Mouse (Mus musculus) myocyte (in vitro differentiated cells): ENCODE data around the gene Haghl. TPM values are rescaled to one million over a fixed set of nuclear protein-coding genes. Genes with fewer than 3 reads are reported as not detected.

Experiments used
- H3K27me3 ChIP-seq: one replicate; pipeline ENCODE4 v1.6.1; 2011; ENCODE audit not compliant: control insufficient read depth, insufficient read depth, insufficient read length
- H3K36me3 ChIP-seq: one replicate; pipeline ENCODE4 v1.6.1; 2011; ENCODE audit not compliant: control insufficient read depth, insufficient read depth
- H3K4me2 ChIP-seq: one replicate; pipeline ENCODE4 v1.6.1; 2011; ENCODE audit warnings: low read depth, control low read depth
- H3K4me3 ChIP-seq: one replicate; pipeline ENCODE4 v1.5.1; 2011; ENCODE audit warnings: mild to moderate bottlenecking, control low read depth, moderate library complexity
- H3K79me2 ChIP-seq: one replicate; pipeline ENCODE4 v1.6.1; 2011; ENCODE audit not compliant: control insufficient read depth, insufficient read depth
- H3ac ChIP-seq: one replicate; pipeline ENCODE4 v1.6.1; 2011; ENCODE audit not compliant: control insufficient read depth, insufficient read length
- CEBPB ChIP-seq: IDR thresholded peaks from 2 replicates; pipeline ENCODE4 v1.6.1; 2011; ENCODE audit warnings: mild to moderate bottlenecking, moderate library complexity; ENCODE audit not compliant: poor library complexity, insufficient read depth, severe bottlenecking
- E2F4 ChIP-seq: IDR thresholded peaks from one replicate; pipeline ENCODE4 v1.6.1; 2011; ENCODE audit warnings: mild to moderate bottlenecking, control low read depth, moderate library complexity; ENCODE audit not compliant: insufficient read depth
- MAX ChIP-seq: IDR thresholded peaks from one replicate; pipeline ENCODE4 v1.6.1; 2011; ENCODE audit warnings: low read depth, mild to moderate bottlenecking, control low read depth
- MYOD1 ChIP-seq, 3 experiments: IDR thresholded peaks; one replicate each; pipeline ENCODE4 v1.6.1; 2011; ENCODE audit warnings: control low read depth in 2 of 3, low read depth in 2 of 3, mild to moderate bottlenecking in 2 of 3, moderate library complexity in 1 of 3; ENCODE audit not compliant: insufficient read length in 2 of 3, control insufficient read depth in 1 of 3
- MYOG ChIP-seq, 3 experiments: IDR thresholded peaks; one replicate each; pipeline ENCODE4 v1.6.1; 2011; ENCODE audit warnings: control low read depth in 2 of 3, low read depth in 2 of 3, mild to moderate bottlenecking in 2 of 3; ENCODE audit not compliant: insufficient read length in 2 of 3, control insufficient read depth in 1 of 3, insufficient read depth in 1 of 3
- POLR2A ChIP-seq: IDR thresholded peaks from one replicate; pipeline ENCODE4 v1.6.1; 2011; ENCODE audit warnings: low read depth, mild to moderate bottlenecking, control low read depth, moderate library complexity; ENCODE audit not compliant: insufficient read length
- POLR2AphosphoS2 ChIP-seq: IDR thresholded peaks from one replicate; pipeline ENCODE4 v1.6.1; 2011; ENCODE audit warnings: low read depth, control low read depth; ENCODE audit not compliant: insufficient read length
- REST ChIP-seq: IDR thresholded peaks from one replicate; pipeline ENCODE4 v1.6.1; 2011; ENCODE audit warnings: mild to moderate bottlenecking, control low read depth, moderate library complexity; ENCODE audit not compliant: insufficient read depth, insufficient read length
- SRF ChIP-seq: IDR thresholded peaks from one replicate; pipeline ENCODE4 v1.6.1; 2011; ENCODE audit warnings: low read depth; ENCODE audit not compliant: control insufficient read depth, insufficient read length
- TCF12 ChIP-seq: IDR thresholded peaks from one replicate; pipeline ENCODE4 v1.6.1; 2011; ENCODE audit warnings: mild to moderate bottlenecking, control low read depth; ENCODE audit not compliant: poor library complexity, insufficient read depth, severe bottlenecking
- TCF3 ChIP-seq: IDR thresholded peaks from one replicate; pipeline ENCODE4 v1.6.1; 2011; ENCODE audit warnings: low read depth, control low read depth; ENCODE audit not compliant: insufficient read length
- USF1 ChIP-seq: IDR thresholded peaks from one replicate; pipeline ENCODE4 v1.6.1; 2011; ENCODE audit warnings: low read depth, mild to moderate bottlenecking, control low read depth, moderate library complexity
- polyA plus RNA-seq: library from polyadenylated mRNA; unstranded; fragments of >200 nt; fragmentation: generic; extraction: Trizol; gene quantifications from one replicate; pipeline ENCODE4 v1.2.1, GENCODE M21; 2012; ENCODE audit warnings: missing spikeins

Haghl gene
- polyA plus RNA-seq, 1 experiment, result 29.8 TPM

DNA sequence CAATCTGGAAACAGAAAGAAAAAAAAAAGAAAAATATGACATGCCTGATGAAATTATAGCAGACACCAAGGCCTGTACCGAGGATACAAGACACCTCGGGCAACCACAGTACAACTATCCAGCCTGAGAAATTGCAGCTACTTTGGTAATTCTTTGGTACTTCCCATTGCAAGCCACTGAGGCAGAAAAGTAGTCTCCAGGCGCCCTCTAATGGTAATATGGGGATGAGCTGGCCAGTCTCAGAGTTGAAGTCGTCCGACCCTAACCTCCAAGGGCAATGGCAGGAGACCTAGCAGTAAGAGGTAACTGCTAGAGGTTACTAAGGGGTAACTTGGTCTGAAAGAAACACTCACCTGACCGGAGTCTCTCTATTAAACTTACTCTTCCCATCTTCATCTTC is 15.6 kb upstream of the Haghl start:
- Histone ChIP-seq H3K79me2 (no peaks in the 10 kb centered on the region), H3K27me3 (no peaks in the 10 kb centered on the region), H3K36me3 (no peaks in the 10 kb centered on the region), H3K4me3 (no peak overlapping the region), H3K4me2 (no peak overlapping the region), H3ac (no peak overlapping the region)
- TF ChIP-seq USF1 (no peak), E2F4 (no peak), SRF (no peak), POLR2A (no peak), MYOD1 (IDR thresholded peaks at IDR 0.05; ENCODE audit: control insufficient read depth in 1 of 3, insufficient read length in 2 of 3, low read depth in 2 of 3) (no peak), TCF3 (no peak), MAX (no peak), POLR2AphosphoS2 (no peak), CEBPB (no peak), REST (no peak), TCF12 (no peak), MYOG (IDR thresholded peaks at IDR 0.05; ENCODE audit: control insufficient read depth in 1 of 3, insufficient read depth in 1 of 3, insufficient read length in 2 of 3, low read depth in 2 of 3) (no peak)

DNA sequence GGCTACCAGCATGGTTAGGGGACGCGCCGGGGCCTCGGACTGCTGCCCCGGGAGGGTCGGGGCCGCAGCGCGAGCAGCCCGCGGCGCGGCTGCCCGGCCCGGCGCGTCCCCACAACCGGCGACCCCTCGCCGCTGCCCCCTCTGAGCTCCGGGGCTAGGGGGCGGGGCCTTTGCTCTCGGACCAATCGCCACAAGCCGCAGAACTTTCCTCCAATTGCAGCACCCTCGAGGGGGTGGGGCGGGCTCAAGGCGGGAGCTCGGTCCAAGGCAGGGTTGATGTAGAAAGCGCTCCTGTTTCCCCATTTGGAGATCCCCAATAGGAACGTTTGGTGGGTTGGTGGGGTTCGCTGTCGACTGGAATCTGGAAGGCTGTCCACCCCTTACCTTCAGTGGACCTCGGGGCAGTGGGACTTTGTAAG is 11.5 kb upstream of the Haghl start, which contains the start of gene Metrn:
TSS of gene Metrn (minus strand) at position 186 of the 419 bp plus-strand sequence.
- H3K4me2 ChIP-seq, result peak within 1 kb of the TSS; percentile 93
- no peak for TF ChIP-seq MAX
- TF ChIP-seq MYOD1 (IDR thresholded peaks at IDR 0.05; ENCODE audit: control insufficient read depth in 1 of 3, insufficient read length in 2 of 3, low read depth in 2 of 3), result no peak
- TF ChIP-seq REST, result no peak
- peak; percentile 50 for TF ChIP-seq POLR2AphosphoS2
- no peak for TF ChIP-seq CEBPB
- TF ChIP-seq E2F4, result peak; percentile 64
- TF ChIP-seq SRF, result no peak
- TF ChIP-seq TCF12, result no peak
- TF ChIP-seq POLR2A, result peak; percentile 54
- TF ChIP-seq MYOG (IDR thresholded peaks at IDR 0.05; ENCODE audit: control insufficient read depth in 1 of 3, insufficient read depth in 1 of 3, insufficient read length in 2 of 3, low read depth in 2 of 3), result no peak
- no peak for TF ChIP-seq USF1
- TF ChIP-seq TCF3, result no peak
- peak within 1 kb of the TSS; percentile 47 for H3K4me3 ChIP-seq
- H3K79me2 ChIP-seq, result no peaks in the 10 kb centered on the region
- H3ac ChIP-seq, result peak within 1 kb of the TSS; percentile 11
- no peaks in the 10 kb centered on the region for H3K27me3 ChIP-seq
- H3K36me3 ChIP-seq, result no peaks in the 10 kb centered on the region

DNA sequence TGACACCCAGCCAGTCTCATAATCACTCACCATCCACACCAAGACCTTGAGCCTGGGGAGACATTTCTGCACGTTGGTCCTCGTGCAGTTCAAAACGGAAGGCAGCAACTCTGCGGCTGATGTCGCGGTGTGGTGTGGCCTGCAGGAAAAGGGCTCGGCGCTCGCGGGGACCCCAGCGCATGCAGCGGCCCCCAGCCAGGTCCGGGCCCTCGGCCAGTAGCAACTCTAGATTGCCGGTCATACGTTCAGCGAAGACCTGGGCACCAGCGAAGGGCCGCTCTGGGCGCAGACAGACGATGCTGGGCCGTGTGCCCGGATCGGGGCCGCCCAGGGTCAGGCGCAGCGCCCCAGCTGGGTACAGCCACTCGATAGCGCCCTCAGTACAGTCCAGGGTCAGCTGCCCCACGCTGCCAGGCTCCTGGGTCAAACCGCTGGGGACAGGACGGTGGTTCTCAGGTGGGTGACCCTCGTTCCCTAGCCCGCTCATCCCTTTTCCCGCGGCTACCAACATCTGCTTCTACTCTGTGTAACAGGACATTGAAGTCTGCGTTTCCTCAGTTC is 10.8 kb upstream of the Haghl start:
- Histone ChIP-seq H3K4me2 (peak overlapping the region; percentile 93), H3ac (peak overlapping the region; percentile 11), H3K36me3 (no peaks in the 10 kb centered on the region), H3K4me3 (peak overlapping the region; percentile 47), H3K27me3 (no peaks in the 10 kb centered on the region), H3K79me2 (no peaks in the 10 kb centered on the region)
- TF ChIP-seq REST (no peak), E2F4 (no peak)

DNA sequence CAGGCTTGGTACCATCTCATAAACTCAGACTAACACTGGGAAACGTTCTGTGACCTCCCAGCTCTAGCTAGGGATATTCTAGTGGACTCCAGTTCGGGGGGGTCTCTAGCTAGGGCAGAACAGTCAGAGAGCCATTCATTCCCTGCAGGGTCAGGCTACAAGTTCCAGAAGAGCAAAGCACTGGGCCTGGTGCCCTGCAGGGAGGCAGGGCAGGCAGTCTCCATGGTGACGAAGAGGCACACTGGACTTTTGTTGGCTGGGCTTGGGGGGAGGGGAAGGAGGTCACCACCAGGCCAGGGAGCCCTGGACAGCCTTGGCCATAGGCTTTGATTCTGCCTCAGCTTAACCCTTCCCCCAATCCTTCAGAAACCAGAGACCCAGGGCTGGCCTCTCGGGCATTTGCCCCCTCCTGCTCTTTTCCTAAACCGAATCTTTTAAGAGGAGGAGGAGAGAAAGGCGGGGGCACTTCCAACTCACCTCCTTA is 10.2 kb upstream of the Haghl start, which contains the start of gene AC134908.4:
TSS of gene AC134908.4 (minus strand) at position 51 of the 484 bp plus-strand sequence.
- no peaks in the 10 kb centered on the region for H3K79me2 ChIP-seq
- peak within 1 kb of the TSS; percentile 93 for H3K4me2 ChIP-seq
- peak within 1 kb of the TSS; percentile 47 for H3K4me3 ChIP-seq
- H3K36me3 ChIP-seq, result no peaks in the 10 kb centered on the region
- H3ac ChIP-seq, result peak within 1 kb of the TSS; percentile 11
- no peak for TF ChIP-seq TCF3
- TF ChIP-seq USF1, result no peak
- no peak for TF ChIP-seq REST
- no peak for TF ChIP-seq TCF12
- TF ChIP-seq MYOD1 (IDR thresholded peaks at IDR 0.05; ENCODE audit: control insufficient read depth in 1 of 3, insufficient read length in 2 of 3, low read depth in 2 of 3), result no peak
- no peak for TF ChIP-seq POLR2AphosphoS2
- TF ChIP-seq E2F4, result no peak
- no peak for TF ChIP-seq MAX
- TF ChIP-seq CEBPB, result no peak
- TF ChIP-seq SRF, result no peak
- TF ChIP-seq MYOG (IDR thresholded peaks at IDR 0.05; ENCODE audit: control insufficient read depth in 1 of 3, insufficient read depth in 1 of 3, insufficient read length in 2 of 3, low read depth in 2 of 3), result no peak
- no peaks in the 10 kb centered on the region for H3K27me3 ChIP-seq

DNA sequence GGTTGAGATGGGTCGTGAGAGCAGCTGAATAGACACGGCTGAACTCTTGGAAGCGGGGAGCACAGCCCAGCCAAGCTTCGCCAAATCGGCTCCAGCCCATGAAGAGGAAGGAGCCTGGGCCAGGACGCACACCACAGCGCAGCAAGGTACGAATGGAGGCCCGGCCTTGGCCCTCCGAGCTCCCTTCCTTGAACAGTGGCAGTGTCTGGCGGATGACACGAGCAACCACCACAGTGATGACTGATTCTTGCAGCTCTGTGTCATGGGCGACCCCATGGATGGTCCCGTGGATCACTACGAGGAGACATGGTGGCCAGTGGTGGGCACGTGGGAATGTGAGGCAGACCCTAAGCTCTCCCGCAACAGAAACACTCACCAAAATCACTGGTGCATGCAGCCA is 9.5 kb upstream of the Haghl start:
- Histone ChIP-seq H3K79me2 (no peaks in the 10 kb centered on the region), H3K4me3 (peak overlapping the region; percentile 47), H3K4me2 (no peak overlapping the region), H3K27me3 (no peaks in the 10 kb centered on the region), H3K36me3 (no peaks in the 10 kb centered on the region), H3ac (no peak overlapping the region)
- TF ChIP-seq MAX, result no peak
- no peak for TF ChIP-seq CEBPB
- no peak for TF ChIP-seq SRF
- no peak for TF ChIP-seq TCF3
- TF ChIP-seq POLR2AphosphoS2, result no peak
- no peak for TF ChIP-seq REST
- TF ChIP-seq MYOD1 (IDR thresholded peaks at IDR 0.05; ENCODE audit: control insufficient read depth in 1 of 3, insufficient read length in 2 of 3, low read depth in 2 of 3), result no peak
- TF ChIP-seq MYOG (IDR thresholded peaks at IDR 0.05; ENCODE audit: control insufficient read depth in 1 of 3, insufficient read depth in 1 of 3, insufficient read length in 2 of 3, low read depth in 2 of 3), result no peak
- TF ChIP-seq TCF12, result no peak
- TF ChIP-seq E2F4, result no peak
- no peak for TF ChIP-seq POLR2A
- no peak for TF ChIP-seq USF1
